Mouse (Mus musculus) CH12.LX (cell line): ENCODE measurements around the gene Atp4b. TPM values are rescaled to one million over a fixed set of nuclear protein-coding genes. Genes with fewer than 3 reads are reported as not detected.

ENCODE experiments used
- DNase-seq: peaks from one replicate; pipeline ENCODE4 v3.0.0-alpha.2; 2013; ENCODE audit errors: extremely low read depth
- H3K27ac ChIP-seq: 2 replicates; pipeline ENCODE4 v1.5.1; 2012; ENCODE audit warnings: low read depth, mild to moderate bottlenecking, control low read depth, moderate library complexity; ENCODE audit not compliant: insufficient read depth
- H3K27me3 ChIP-seq: replicated peaks from 2 replicates; pipeline ENCODE3; 2012; ENCODE audit warnings: inconsistent platforms
- H3K36me3 ChIP-seq, 2 experiments: replicated peaks in 1 of 2; 2 replicates each; pipeline versions ENCODE3 to v1.6.1; 2012; ENCODE audit warnings: inconsistent platforms in 1 of 2, low read length in 1 of 2, mild to moderate bottlenecking in 1 of 2, mixed read lengths in 1 of 2, moderate library complexity in 1 of 2; ENCODE audit not compliant: control insufficient read depth in 1 of 2, insufficient read depth in 1 of 2
- H3K4me1 ChIP-seq, 2 experiments: 2 replicates each; pipeline ENCODE4 v1.6.1; 2012; ENCODE audit warnings: inconsistent platforms in 1 of 2, moderate library complexity in 1 of 2; ENCODE audit not compliant: insufficient read depth in 2 of 2, control insufficient read depth in 1 of 2
- H3K4me2 ChIP-seq: 2 replicates; pipeline ENCODE4 v1.6.1; 2012; ENCODE audit warnings: low read depth, mild to moderate bottlenecking, control low read depth; ENCODE audit not compliant: poor library complexity, insufficient read depth, severe bottlenecking
- H3K4me3 ChIP-seq, 3 experiments: fragments of 150-350 bp in 1 of 3; sonication (generic) in 1 of 3; replicated peaks in 1 of 3; 2 replicates each; pipeline versions ENCODE3 to v1.5.1; 2011 to 2012; ENCODE audit warnings: low read depth in 2 of 3, low read length in 2 of 3, mild to moderate bottlenecking in 2 of 3, moderate library complexity in 2 of 3, control low read depth in 1 of 3, improper control_type of control experiment in 1 of 3, inconsistent platforms in 1 of 3, mixed read lengths in 1 of 3; ENCODE audit not compliant: poor library complexity in 1 of 3
- H3K79me2 ChIP-seq: replicated peaks from 2 replicates; pipeline ENCODE4 v1.6.1; 2012; ENCODE audit warnings: mild to moderate bottlenecking, moderate library complexity; ENCODE audit not compliant: control insufficient read depth, poor library complexity, insufficient read depth, severe bottlenecking; ENCODE audit errors: extremely low read depth
- H3K9ac ChIP-seq: 2 replicates; pipeline ENCODE4 v1.6.1; 2012; ENCODE audit warnings: low read depth, mild to moderate bottlenecking, control low read depth, moderate library complexity; ENCODE audit not compliant: insufficient read depth
- H3K9me3 ChIP-seq: replicated peaks from 2 replicates; pipeline ENCODE3; 2012; ENCODE audit warnings: low read length, inconsistent platforms, mixed read lengths
- BHLHE40 ChIP-seq: IDR thresholded peaks from 2 replicates; pipeline ENCODE4 v1.6.1; 2011; ENCODE audit warnings: mild to moderate bottlenecking, low read depth, low read length, improper control_type of control experiment
- CHD2 ChIP-seq: IDR thresholded peaks from 2 replicates; pipeline ENCODE4 v1.6.1; 2011; ENCODE audit warnings: low read length, improper control_type of control experiment
- CTCF ChIP-seq, 2 experiments: IDR thresholded peaks in 1 of 2; conservative IDR thresholded peaks in 1 of 2; 2 replicates each; pipeline ENCODE4 v1.5.1; 2011 to 2012; ENCODE audit warnings: low read depth in 2 of 2, low read length in 2 of 2, improper control_type of control experiment in 1 of 2, inconsistent platforms in 1 of 2, mild to moderate bottlenecking in 1 of 2, moderate library complexity in 1 of 2
- ELF1 ChIP-seq: IDR thresholded peaks from 2 replicates; pipeline ENCODE4 v1.6.1; 2014; ENCODE audit warnings: low read depth, mild to moderate bottlenecking, inconsistent platforms, low read length, improper control_type of control experiment
- EP300 ChIP-seq: IDR thresholded peaks from 2 replicates; pipeline ENCODE4 v1.6.1; 2011; ENCODE audit warnings: low read length, improper control_type of control experiment
- ETS1 ChIP-seq: conservative IDR thresholded peaks from 2 replicates; pipeline ENCODE4 v1.6.1; 2012; ENCODE audit warnings: low read depth, mild to moderate bottlenecking, inconsistent platforms, low read length, improper control_type of control experiment, moderate library complexity
- JUND ChIP-seq: conservative IDR thresholded peaks from 2 replicates; pipeline ENCODE4 v1.6.1; 2011; ENCODE audit warnings: low read depth, low read length, improper control_type of control experiment
- MAX ChIP-seq: IDR thresholded peaks from 2 replicates; pipeline ENCODE4 v1.6.1; 2011; ENCODE audit warnings: low read length, improper control_type of control experiment
- MEF2A ChIP-seq: IDR thresholded peaks from 2 replicates; pipeline ENCODE4 v1.6.1; 2014; ENCODE audit warnings: low read depth, mild to moderate bottlenecking, inconsistent platforms, low read length, improper control_type of control experiment, borderline replicate concordance
- MXI1 ChIP-seq: IDR thresholded peaks from 2 replicates; pipeline ENCODE4 v1.6.1; 2011; ENCODE audit warnings: mild to moderate bottlenecking, low read depth, low read length, improper control_type of control experiment
- MYC ChIP-seq: IDR thresholded peaks from 2 replicates; pipeline ENCODE4 v1.6.1; 2011; ENCODE audit warnings: low read depth, mild to moderate bottlenecking, improper control_type of control experiment, low read length
- NELFE ChIP-seq: IDR thresholded peaks from 2 replicates; pipeline ENCODE4 v1.6.1; 2011; ENCODE audit warnings: low read depth, low read length, improper control_type of control experiment
- PAX5 ChIP-seq: IDR thresholded peaks from 2 replicates; pipeline ENCODE4 v1.6.1; 2012; ENCODE audit warnings: low read length, inconsistent platforms, mixed read lengths
- RAD21 ChIP-seq: IDR thresholded peaks from 2 replicates; pipeline ENCODE4 v1.6.1; 2011; ENCODE audit warnings: low read depth, mild to moderate bottlenecking, low read length, improper control_type of control experiment, moderate library complexity
- SIN3A ChIP-seq: IDR thresholded peaks from 2 replicates; pipeline ENCODE4 v1.6.1; 2012; ENCODE audit warnings: low read length, improper control_type of control experiment, inconsistent platforms
- TBP ChIP-seq: conservative IDR thresholded peaks from 2 replicates; pipeline ENCODE4 v1.6.1; 2011; ENCODE audit warnings: low read depth, low read length, improper control_type of control experiment
- TCF12 ChIP-seq: IDR thresholded peaks from 2 replicates; pipeline ENCODE4 v1.6.1; 2014; ENCODE audit warnings: low read depth, mild to moderate bottlenecking, inconsistent platforms, low read length, improper control_type of control experiment
- UBTF ChIP-seq: IDR thresholded peaks from 2 replicates; pipeline ENCODE4 v1.6.1; 2012; ENCODE audit warnings: low read depth, mild to moderate bottlenecking, inconsistent platforms, low read length, improper control_type of control experiment, moderate library complexity
- ZC3H11A ChIP-seq: IDR thresholded peaks from 2 replicates; pipeline ENCODE4 v1.6.1; 2012; ENCODE audit warnings: low read depth, mild to moderate bottlenecking, inconsistent platforms, low read length, improper control_type of control experiment
- ZKSCAN1 ChIP-seq: IDR thresholded peaks from 2 replicates; pipeline ENCODE4 v1.6.1; 2012; ENCODE audit warnings: low read depth, inconsistent platforms, low read length, improper control_type of control experiment, borderline replicate concordance
- ZMIZ1 ChIP-seq: IDR thresholded peaks from 2 replicates; pipeline ENCODE4 v1.6.1; 2012; ENCODE audit warnings: low read depth, mild to moderate bottlenecking, inconsistent platforms, low read length, improper control_type of control experiment
- ZNF384 ChIP-seq: IDR thresholded peaks from 2 replicates; pipeline ENCODE4 v1.6.1; 2012; ENCODE audit warnings: low read depth, low read length, improper control_type of control experiment, inconsistent platforms
- dilution Hi-C: fragments of 300-500 bp; cut with MboI; formaldehyde crosslinking; loops from 2 replicates; pipeline ENCODE4 v1.14.3; 2020; ENCODE audit warnings: low sequenced_read_pairs; ENCODE audit not compliant: extremely low pct_unique_long_range_greater_than_20kb, extremely low pct_ligation_motif_present
- in situ Hi-C: fragments of 300-500 bp; cut with MboI; formaldehyde crosslinking; loops from 3 replicates; pipeline ENCODE4 v1.14.3; 2019; ENCODE audit warnings: low sequenced_read_pairs, low pct_ligation_motif_present, low pct_unique_long_range_greater_than_20kb, mixed read lengths
- polyA plus RNA-seq: library from polyadenylated mRNA; unstranded; fragments of >175 nt; gene quantifications from 2 replicates; pipeline ENCODE4 v1.2.1, GENCODE M21; 2012; ENCODE audit warnings: low read depth; ENCODE audit not compliant: insufficient read length
- total RNA-seq, 2 experiments: library from RNA; depleted of rRNA; stranded (reverse); fragments of 300-350 nt in 1 of 2; fragments of >200 nt in 1 of 2; gene quantifications; 2 replicates each; pipeline ENCODE4 v1.2.3; 2012 to 2014

The Atp4b gene
- total and polyA plus RNA-seq, 3 experiments = not detected

- Histone ChIP-seq H3K27ac (no peak overlapping the region), H3K27me3 (no peaks in the 10 kb centered on the region), H3K9me3 (peaks cover 15% of the 10 kb centered on the region), H3K4me3 (no peak overlapping the region), H3K4me1 (peaks cover 0 to 8% of the 10 kb centered on the region in 2 experiments; a peak in 2 of 4 replicates), H3K79me2 (peaks cover 75% of the 10 kb centered on the region), H3K9ac (no peak overlapping the region), H3K4me2 (no peak overlapping the region)
- in situ Hi-C loops = no loop called here
- TF ChIP-seq SIN3A = no peak
- no peak for TF ChIP-seq ETS1
- no peak for TF ChIP-seq MAX
- no peak for TF ChIP-seq PAX5
- TF ChIP-seq TBP = no peak
- no peak for TF ChIP-seq MXI1
- no peak for TF ChIP-seq ZC3H11A
- TF ChIP-seq ELF1 = no peak
- no peak for TF ChIP-seq ZMIZ1
- no peak for TF ChIP-seq CHD2
- TF ChIP-seq MEF2A = no peak
- no peak for TF ChIP-seq TCF12
- TF ChIP-seq BHLHE40 = no peak
- no peak for TF ChIP-seq ZKSCAN1
- TF ChIP-seq MYC = no peak
- TF ChIP-seq, all 38 proteins: peak for 0
- peaks cover 91 to 99% of the 10 kb centered on the region in 2 experiments for H3K36me3 ChIP-seq
- DNase-seq = no peak
- dilution Hi-C loops = no loop called here
Observed at GRCm38 (mm10) chr8:13360213-13360612, 36.4 kb downstream of the Atp4b start.

GRCm38 (mm10) chr8:13356681-13357080 lies 39.9 kb downstream of the Atp4b start:
- peaks cover 8 to 26% of the 10 kb centered on the region in 2 experiments for H3K4me1 ChIP-seq
- no peak overlapping the region for H3K4me3 ChIP-seq
- no peak overlapping the region for H3K9ac ChIP-seq
- peaks cover 74% of the 10 kb centered on the region for H3K79me2 ChIP-seq
- TF ChIP-seq MAX (no peak), JUND (no peak), NELFE (no peak), UBTF (no peak), PAX5 (no peak), ZNF384 (no peak), EP300 (no peak), CTCF (conservative IDR thresholded peaks at IDR 0.05 in 1 of 2, IDR thresholded peaks at IDR 0.05 in 1 of 2; ENCODE audit: low read depth in 2 of 2, low read length in 2 of 2) (no peak), RAD21 (no peak)
- dilution Hi-C loops (no loop called here), in situ Hi-C loops (no loop called here)
- peaks cover 12% of the 10 kb centered on the region for H3K9me3 ChIP-seq
- no peak overlapping the region for H3K4me2 ChIP-seq
- H3K36me3 ChIP-seq = peaks cover 95 to 99% of the 10 kb centered on the region in 2 experiments
- no peak for DNase-seq
- no peaks in the 10 kb centered on the region for H3K27me3 ChIP-seq
- H3K27ac ChIP-seq = no peak overlapping the region
